Mouse (Mus musculus): ENCODE data around the gene Pars2. TPM values are rescaled to one million over a fixed set of nuclear protein-coding genes. Genes with fewer than 3 reads are reported as not detected.

Gene Pars2
- 6.9 TPM for total RNA-seq (2023)

GRCm38 (mm10) chr4:106650833-106651527 is at the start of gene Pars2:
TSS of gene Pars2 (plus strand) at chr4:106651069.

DNA sequence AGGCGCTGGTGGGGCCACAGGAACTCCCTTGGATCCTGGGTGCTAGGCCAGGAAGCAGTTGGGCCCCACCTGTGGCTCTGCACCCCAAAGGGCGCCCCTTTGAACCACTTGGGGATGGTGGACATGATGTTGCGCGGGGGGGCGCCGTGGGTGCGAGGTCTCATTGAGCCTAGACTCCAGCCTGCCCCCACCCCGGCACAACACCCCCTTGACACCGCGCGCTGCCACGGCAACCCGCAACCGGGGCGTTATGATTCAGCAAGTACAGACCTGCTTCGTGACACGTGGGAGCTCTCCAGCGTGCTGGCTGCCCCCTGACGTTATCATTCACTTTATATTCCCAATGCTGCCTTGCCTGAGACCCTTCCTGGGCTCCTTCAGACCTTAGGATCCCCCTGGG is 33.8 kb upstream of the Pars2 start, which contains the start of gene Lexm:
Gene Lexm, minus strand, starts transcription at position 186 of the 400 bp plus-strand sequence.

DNA sequence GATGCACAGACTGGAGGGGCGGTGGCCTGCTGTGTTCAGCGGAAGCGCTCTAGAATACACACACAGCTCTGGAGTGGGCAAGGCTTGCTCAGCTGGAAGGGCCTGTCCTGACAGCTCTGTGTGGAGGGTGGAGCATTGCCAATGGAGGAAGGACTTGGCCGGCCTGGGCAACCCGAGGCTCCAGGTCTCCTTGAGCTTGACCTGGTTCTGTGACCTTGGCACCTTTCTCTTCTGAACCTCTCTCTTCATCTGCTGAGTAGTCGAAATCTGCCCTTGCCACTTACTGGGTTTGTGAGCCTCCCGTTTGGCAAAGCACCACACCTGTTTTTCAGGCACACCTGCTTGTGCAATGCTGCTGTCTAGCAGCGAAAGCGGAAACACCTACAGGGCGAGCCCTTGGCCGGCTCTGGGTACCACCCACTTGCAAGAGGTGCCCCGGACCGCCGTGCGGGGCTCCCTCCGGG is 28.8 kb upstream of the Pars2 start, which contains the start of gene Ttc22:
Gene Ttc22, plus strand, starts transcription at position 403 of the 464 bp plus-strand sequence.

GRCm38 (mm10) chr4:106678442-106679118 is 27.7 kb downstream of the Pars2 start, which contains the start of gene Ttc4:
TSS of gene Ttc4 (minus strand) at chr4:106678944.

Other genes with a start within 250 kb of the Pars2 start
- gene Pcsk9, start 186.7 kb upstream of the Pars2 start, total RNA-seq (2023), result not detected
- gene Bsnd, start 158.8 kb upstream of the Pars2 start, total RNA-seq (2023), result not detected
- gene Dhcr24, start 90.0 kb upstream of the Pars2 start, total RNA-seq (2023), result 22.9 TPM
- gene Lexm, start 33.8 kb upstream of the Pars2 start, total RNA-seq (2023), result not detected
- not detected for gene Ttc22, start 28.6 kb upstream of the Pars2 start, total RNA-seq (2023)
- gene Ttc4, start 27.9 kb downstream of the Pars2 start, total RNA-seq (2023), result 40.3 TPM
- not detected for gene Mroh7, start 79.9 kb downstream of the Pars2 start, total RNA-seq (2023)
- gene Fam151a, start 82.8 kb downstream of the Pars2 start, total RNA-seq (2023), result not detected
- gene Acot11, start 153.9 kb downstream of the Pars2 start, total RNA-seq (2023), result 5.5 TPM